Mouse (Mus musculus) embryonic fibroblast, embryonic 13.5 days (primary cell): ENCODE measurements around the gene Emsy.

Experiments
- CTCF ChIP-seq: IDR thresholded peaks from 2 replicates; pipeline ENCODE4 v1.5.1; 2011; ENCODE audit warnings: mild to moderate bottlenecking, control low read depth, low read length, moderate library complexity, borderline replicate concordance; ENCODE audit not compliant: insufficient read depth
- POLR2A ChIP-seq: IDR thresholded peaks from 2 replicates; pipeline ENCODE4 v1.6.1; 2011; ENCODE audit warnings: low read depth, mild to moderate bottlenecking, control low read depth, low read length, moderate library complexity

DNA sequence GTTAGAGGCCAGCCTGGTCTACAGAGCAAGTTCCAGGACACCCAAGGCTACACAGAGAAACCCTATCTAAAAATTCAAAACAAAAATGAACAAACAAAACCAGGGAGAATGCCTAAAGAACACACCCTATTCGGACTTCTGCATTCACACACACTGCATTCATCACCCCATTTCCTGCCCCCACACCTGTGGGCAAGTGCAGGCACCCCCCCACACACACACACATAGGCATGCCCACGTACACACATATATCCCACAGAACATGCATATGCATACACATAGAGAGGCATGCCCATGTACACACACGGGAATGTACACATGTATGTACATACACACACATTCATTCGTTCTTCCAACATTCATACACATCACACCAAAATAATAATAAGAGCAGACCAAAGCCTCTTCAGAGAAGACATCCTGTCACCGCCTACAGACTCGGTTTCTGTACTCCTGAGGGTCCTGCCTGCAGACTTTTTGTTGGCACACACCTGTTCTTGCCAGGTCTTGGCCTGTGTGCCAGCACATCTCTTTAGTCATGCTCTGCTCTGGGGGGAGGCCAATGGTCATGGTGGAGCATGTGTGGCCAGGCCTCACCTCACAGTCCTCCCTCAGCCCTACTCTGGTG, 99.7 kb downstream of the Emsy start:
- no peak for TF ChIP-seq CTCF
- no peak for TF ChIP-seq POLR2A
